Comparison of ENCODE assay signal across 20 mouse cellular contexts in genomic region chr13:117119636-117120035, GRCm38 (mm10).
A peak's percentile ranks its signal among the peaks of the same experiment; 100 is the strongest.
DNase-seq lines count a peak whose midpoint lies in the region; ATAC-seq lines count a peak whose summit lies in the region.
"Had no signal": no experiment of that assay in that cellular context is flagged by ENCODE, and none has a peak within 500 bp of the region (broad histone marks: within the 10 kb centered on the region; RNA-seq: fewer than 3 reads in every experiment).

No protein-coding gene starts in this region.

- no peaks in the 10 kb centered on the region for H3K9me3 ChIP-seq in hindbrain, embryonic 11.5 days (ENCODE audit: control insufficient read depth, low read length)
- H3K9me3 ChIP-seq in hindbrain, embryonic 10.5 days, result no peaks in the 10 kb centered on the region
- no peaks in the 10 kb centered on the region for H3K9me3 ChIP-seq in forebrain, embryonic 13.5 days (replicated peaks)
- no peaks in the 10 kb centered on the region for H3K9me3 ChIP-seq in hindbrain, embryonic 15.5 days
- no peaks in the 10 kb centered on the region for H3K9me3 ChIP-seq in midbrain, embryonic 16.5 days (replicated peaks; ENCODE audit: control insufficient read depth, low read length, poor library complexity, severe bottlenecking)

- peak; percentile 5 for DNase-seq in hindbrain, embryonic 11.5 days (ENCODE audit: low spot score)
- DNase-seq in hindbrain, embryonic 10.5 days (ENCODE audit: low spot score), result no peak
- no peak for DNase-seq in adrenal gland, postnatal 25 days
- DNase-seq in c-Kit-positive CD71-positive TER-119-positive erythroid progenitor cells, embryonic 14.5 days (ENCODE audit: low spot score), result no peak
- no peak for DNase-seq in layer of hippocampus, adult 18-20 months (ENCODE audit: low spot score in 2 of 2)
- DNase-seq: cerebellum, postnatal 14 days; embryo, embryonic 11 days; heart, postnatal 10 days; kidney, adult 18-20 months; layer of hippocampus, postnatal 36 days; right cerebral cortex, postnatal 4 days; thymus, postnatal 14 days had no signal

- no peak overlapping the region for H3K4me2 ChIP-seq in hindbrain, embryonic 11.5 days (replicated peaks; ENCODE audit: low read depth, low read length)
- H3K4me2 ChIP-seq in forebrain, embryonic 13.5 days, result no peak overlapping the region
- H3K4me2 ChIP-seq in hindbrain, embryonic 15.5 days, result no peak overlapping the region
- H3K4me2 ChIP-seq in midbrain, embryonic 16.5 days (ENCODE audit: low read length), result no peak overlapping the region
- H3K4me2 ChIP-seq: heart, embryonic 11.5 days had no signal

- no peak overlapping the region for H3K9ac ChIP-seq in hindbrain, embryonic 11.5 days (ENCODE audit: low read depth, low read length)
- H3K9ac ChIP-seq in forebrain, embryonic 13.5 days, result no peak overlapping the region
- no peak overlapping the region for H3K9ac ChIP-seq in hindbrain, embryonic 15.5 days
- no peak overlapping the region for H3K9ac ChIP-seq in midbrain, embryonic 16.5 days (ENCODE audit: low read depth, low read length)
- H3K9ac ChIP-seq: liver, embryonic 14.5 days had no signal

- H3K27ac ChIP-seq in hindbrain, embryonic 11.5 days (ENCODE audit: low read depth, low read length), result no peak overlapping the region
- no peak overlapping the region for H3K27ac ChIP-seq in hindbrain, embryonic 10.5 days
- no peak overlapping the region for H3K27ac ChIP-seq in forebrain, embryonic 13.5 days
- 0 out of 2 replicates have a peak overlapping the region, but pooled peaks have one; percentile 16 for H3K27ac ChIP-seq in hindbrain, embryonic 15.5 days (replicated peaks)
- peak overlapping the region; percentile 10; the same call in 1 of the 2 replicates for H3K27ac ChIP-seq in midbrain, embryonic 16.5 days (ENCODE audit: low read length)
- H3K27ac ChIP-seq: kidney, postnatal 0 days; layer of hippocampus, adult 2 months; liver, embryonic 14.5 days; macrophage had no signal

- 77% methylated on average over 4 of the region's 4 CpGs for WGBS in hindbrain, embryonic 11.5 days
- 81% methylated on average over 4 of the region's 4 CpGs for WGBS in hindbrain, embryonic 10.5 days
- 53% methylated on average over 4 of the region's 4 CpGs for WGBS in forebrain, embryonic 13.5 days
- 35% methylated on average over 4 of the region's 4 CpGs for WGBS in hindbrain, embryonic 15.5 days
- WGBS in midbrain, embryonic 16.5 days, result 44% methylated on average over 4 of the region's 4 CpGs

- peak; percentile 73 for ATAC-seq in hindbrain, embryonic 11.5 days (ENCODE audit: low FRiP score)
- peak; percentile 53; the same call in 1 of the 2 replicates for ATAC-seq in forebrain, embryonic 13.5 days
- no peak for ATAC-seq in hindbrain, embryonic 15.5 days (ENCODE audit: low FRiP score, low read depth)
- ATAC-seq in midbrain, embryonic 16.5 days, result peak; percentile 82

- no peaks in the 10 kb centered on the region for H3K36me3 ChIP-seq in hindbrain, embryonic 11.5 days (ENCODE audit: control insufficient read depth, insufficient read depth, low read length)
- H3K36me3 ChIP-seq in hindbrain, embryonic 10.5 days, result no peaks in the 10 kb centered on the region
- H3K36me3 ChIP-seq in forebrain, embryonic 13.5 days (ENCODE audit: poor library complexity, severe bottlenecking), result no peaks in the 10 kb centered on the region
- H3K36me3 ChIP-seq in hindbrain, embryonic 15.5 days, result no peaks in the 10 kb centered on the region
- H3K36me3 ChIP-seq in midbrain, embryonic 16.5 days (ENCODE audit: control insufficient read depth, insufficient read depth, low read length), result no peaks in the 10 kb centered on the region

- no peaks in the 10 kb centered on the region for H3K27me3 ChIP-seq in hindbrain, embryonic 11.5 days (ENCODE audit: control insufficient read depth, insufficient read depth, low read length)
- H3K27me3 ChIP-seq in hindbrain, embryonic 10.5 days (ENCODE audit: insufficient read depth, poor library complexity, severe bottlenecking), result no peaks in the 10 kb centered on the region
- no peaks in the 10 kb centered on the region for H3K27me3 ChIP-seq in forebrain, embryonic 13.5 days
- H3K27me3 ChIP-seq in hindbrain, embryonic 15.5 days, result no peaks in the 10 kb centered on the region
- no peaks in the 10 kb centered on the region for H3K27me3 ChIP-seq in midbrain, embryonic 16.5 days (ENCODE audit: control insufficient read depth, insufficient read depth, low read depth, low read length)

- H3K4me1 ChIP-seq in hindbrain, embryonic 11.5 days (replicated peaks; ENCODE audit: control insufficient read depth, insufficient read depth, low read length), result no peaks in the 10 kb centered on the region
- H3K4me1 ChIP-seq in hindbrain, embryonic 10.5 days (replicated peaks), result no peaks in the 10 kb centered on the region
- no peaks in the 10 kb centered on the region for H3K4me1 ChIP-seq in forebrain, embryonic 13.5 days
- peaks cover 8% of the 10 kb centered on the region for H3K4me1 ChIP-seq in hindbrain, embryonic 15.5 days (replicated peaks)
- 0 out of 2 replicates have a peak, but pooled peaks cover 2% of the 10 kb centered on the region for H3K4me1 ChIP-seq in midbrain, embryonic 16.5 days (ENCODE audit: control insufficient read depth, insufficient read depth, low read length)

- no peak overlapping the region for H3K4me3 ChIP-seq in hindbrain, embryonic 11.5 days (ENCODE audit: low read depth, low read length)
- H3K4me3 ChIP-seq in hindbrain, embryonic 10.5 days, result no peak overlapping the region
- H3K4me3 ChIP-seq in forebrain, embryonic 13.5 days, result no peak overlapping the region
- H3K4me3 ChIP-seq in hindbrain, embryonic 15.5 days, result no peak overlapping the region
- no peak overlapping the region for H3K4me3 ChIP-seq in midbrain, embryonic 16.5 days (ENCODE audit: low read depth, low read length)
- H3K4me3 ChIP-seq: layer of hippocampus, adult 2 months had no signal

Comparison
In these comparisons a context has a peak if more than half of its experiments do, and no peak if none do; other contexts are left out.
1. H3K27ac ChIP-seq: peak in hindbrain, embryonic 15.5 days (single experiment) and midbrain, embryonic 16.5 days (single experiment); none in hindbrain, embryonic 11.5 days (single experiment), hindbrain, embryonic 10.5 days (single experiment) and forebrain, embryonic 13.5 days (single experiment).